Mouse (Mus musculus) myocyte (in vitro differentiated cells): ENCODE data around the gene Hoxc11. TPM values are rescaled to one million over a fixed set of nuclear protein-coding genes. Genes with fewer than 3 reads are reported as not detected.
A peak's percentile ranks its signal among the peaks of the same experiment; 100 is the strongest.

Experiments
- H3K27me3 ChIP-seq: one replicate; pipeline ENCODE4 v1.6.1; 2011; ENCODE audit not compliant: control insufficient read depth, insufficient read depth, insufficient read length
- H3K36me3 ChIP-seq: one replicate; pipeline ENCODE4 v1.6.1; 2011; ENCODE audit not compliant: control insufficient read depth, insufficient read depth
- H3K4me2 ChIP-seq: one replicate; pipeline ENCODE4 v1.6.1; 2011; ENCODE audit warnings: low read depth, control low read depth
- H3K4me3 ChIP-seq: one replicate; pipeline ENCODE4 v1.5.1; 2011; ENCODE audit warnings: mild to moderate bottlenecking, control low read depth, moderate library complexity
- H3K79me2 ChIP-seq: one replicate; pipeline ENCODE4 v1.6.1; 2011; ENCODE audit not compliant: control insufficient read depth, insufficient read depth
- H3ac ChIP-seq: one replicate; pipeline ENCODE4 v1.6.1; 2011; ENCODE audit not compliant: control insufficient read depth, insufficient read length
- CEBPB ChIP-seq: IDR thresholded peaks from 2 replicates; pipeline ENCODE4 v1.6.1; 2011; ENCODE audit warnings: mild to moderate bottlenecking, moderate library complexity; ENCODE audit not compliant: poor library complexity, insufficient read depth, severe bottlenecking
- E2F4 ChIP-seq: IDR thresholded peaks from one replicate; pipeline ENCODE4 v1.6.1; 2011; ENCODE audit warnings: mild to moderate bottlenecking, control low read depth, moderate library complexity; ENCODE audit not compliant: insufficient read depth
- MAX ChIP-seq: IDR thresholded peaks from one replicate; pipeline ENCODE4 v1.6.1; 2011; ENCODE audit warnings: low read depth, mild to moderate bottlenecking, control low read depth
- MYOD1 ChIP-seq, 3 experiments: IDR thresholded peaks; one replicate each; pipeline ENCODE4 v1.6.1; 2011; ENCODE audit warnings: control low read depth in 2 of 3, low read depth in 2 of 3, mild to moderate bottlenecking in 2 of 3, moderate library complexity in 1 of 3; ENCODE audit not compliant: insufficient read length in 2 of 3, control insufficient read depth in 1 of 3
- MYOG ChIP-seq, 3 experiments: IDR thresholded peaks; one replicate each; pipeline ENCODE4 v1.6.1; 2011; ENCODE audit warnings: control low read depth in 2 of 3, low read depth in 2 of 3, mild to moderate bottlenecking in 2 of 3; ENCODE audit not compliant: insufficient read length in 2 of 3, control insufficient read depth in 1 of 3, insufficient read depth in 1 of 3
- POLR2A ChIP-seq: IDR thresholded peaks from one replicate; pipeline ENCODE4 v1.6.1; 2011; ENCODE audit warnings: low read depth, mild to moderate bottlenecking, control low read depth, moderate library complexity; ENCODE audit not compliant: insufficient read length
- POLR2AphosphoS2 ChIP-seq: IDR thresholded peaks from one replicate; pipeline ENCODE4 v1.6.1; 2011; ENCODE audit warnings: low read depth, control low read depth; ENCODE audit not compliant: insufficient read length
- REST ChIP-seq: IDR thresholded peaks from one replicate; pipeline ENCODE4 v1.6.1; 2011; ENCODE audit warnings: mild to moderate bottlenecking, control low read depth, moderate library complexity; ENCODE audit not compliant: insufficient read depth, insufficient read length
- SRF ChIP-seq: IDR thresholded peaks from one replicate; pipeline ENCODE4 v1.6.1; 2011; ENCODE audit warnings: low read depth; ENCODE audit not compliant: control insufficient read depth, insufficient read length
- TCF12 ChIP-seq: IDR thresholded peaks from one replicate; pipeline ENCODE4 v1.6.1; 2011; ENCODE audit warnings: mild to moderate bottlenecking, control low read depth; ENCODE audit not compliant: poor library complexity, insufficient read depth, severe bottlenecking
- TCF3 ChIP-seq: IDR thresholded peaks from one replicate; pipeline ENCODE4 v1.6.1; 2011; ENCODE audit warnings: low read depth, control low read depth; ENCODE audit not compliant: insufficient read length
- USF1 ChIP-seq: IDR thresholded peaks from one replicate; pipeline ENCODE4 v1.6.1; 2011; ENCODE audit warnings: low read depth, mild to moderate bottlenecking, control low read depth, moderate library complexity
- polyA plus RNA-seq: library from polyadenylated mRNA; unstranded; fragments of >200 nt; fragmentation: generic; extraction: Trizol; gene quantifications from one replicate; pipeline ENCODE4 v1.2.1, GENCODE M21; 2012; ENCODE audit warnings: missing spikeins

The Hoxc11 gene
- polyA plus RNA-seq, 1 experiment, result 20.5 TPM

- TF ChIP-seq REST, result no peak
- no peak for TF ChIP-seq TCF12
- no peak for TF ChIP-seq USF1
- no peak for TF ChIP-seq TCF3
- no peak for TF ChIP-seq SRF
- TF ChIP-seq MYOD1 (IDR thresholded peaks at IDR 0.05; ENCODE audit: control insufficient read depth in 1 of 3, insufficient read length in 2 of 3, low read depth in 2 of 3), result no peak
- TF ChIP-seq POLR2AphosphoS2, result no peak
- no peak for TF ChIP-seq MYOG (IDR thresholded peaks at IDR 0.05; ENCODE audit: control insufficient read depth in 1 of 3, insufficient read depth in 1 of 3, insufficient read length in 2 of 3, low read depth in 2 of 3)
- no peak for TF ChIP-seq MAX
- no peak for TF ChIP-seq POLR2A
- TF ChIP-seq CEBPB, result no peak
- no peak for TF ChIP-seq E2F4
- Histone ChIP-seq H3K4me3 (peak overlapping the region; percentile 92), H3ac (peak overlapping the region; percentile 64), H3K4me2 (peak overlapping the region; percentile 95), H3K27me3 (no peaks in the 10 kb centered on the region), H3K36me3 (no peaks in the 10 kb centered on the region), H3K79me2 (peaks cover 99% of the 10 kb centered on the region)
Observed at GRCm38 (mm10) chr15:102977423-102977974, 23.3 kb downstream of the Hoxc11 start.

- Histone ChIP-seq H3K27me3 (no peaks in the 10 kb centered on the region), H3K4me3 (peak overlapping the region; percentile 92), H3K79me2 (peaks cover 99% of the 10 kb centered on the region), H3ac (peak overlapping the region; percentile 64), H3K4me2 (peak overlapping the region; percentile 95), H3K36me3 (no peaks in the 10 kb centered on the region)
- no peak for TF ChIP-seq TCF12
- no peak for TF ChIP-seq MYOG (IDR thresholded peaks at IDR 0.05; ENCODE audit: control insufficient read depth in 1 of 3, insufficient read depth in 1 of 3, insufficient read length in 2 of 3, low read depth in 2 of 3)
- TF ChIP-seq POLR2A, result peak; percentile 39
- TF ChIP-seq REST, result no peak
Observed at GRCm38 (mm10) chr15:102978615-102979515, 24.6 kb downstream of the Hoxc11 start.

GRCm38 (mm10) chr15:102979936-102980335 is 25.7 kb downstream of the Hoxc11 start:
- Histone ChIP-seq H3K79me2 (peaks cover 99% of the 10 kb centered on the region), H3K27me3 (no peaks in the 10 kb centered on the region), H3K4me3 (peak overlapping the region; percentile 92), H3K36me3 (no peaks in the 10 kb centered on the region), H3ac (peak overlapping the region; percentile 59), H3K4me2 (peak overlapping the region; percentile 95)
- no peak for TF ChIP-seq MYOG (IDR thresholded peaks at IDR 0.05; ENCODE audit: control insufficient read depth in 1 of 3, insufficient read depth in 1 of 3, insufficient read length in 2 of 3, low read depth in 2 of 3)
- TF ChIP-seq REST, result no peak
- TF ChIP-seq POLR2A, result no peak
- no peak for TF ChIP-seq E2F4
- TF ChIP-seq SRF, result no peak
- no peak for TF ChIP-seq POLR2AphosphoS2
- TF ChIP-seq TCF12, result no peak
- TF ChIP-seq TCF3, result no peak
- TF ChIP-seq USF1, result no peak
- no peak for TF ChIP-seq MYOD1 (IDR thresholded peaks at IDR 0.05; ENCODE audit: control insufficient read depth in 1 of 3, insufficient read length in 2 of 3, low read depth in 2 of 3)
- no peak for TF ChIP-seq MAX
- no peak for TF ChIP-seq CEBPB

DNA sequence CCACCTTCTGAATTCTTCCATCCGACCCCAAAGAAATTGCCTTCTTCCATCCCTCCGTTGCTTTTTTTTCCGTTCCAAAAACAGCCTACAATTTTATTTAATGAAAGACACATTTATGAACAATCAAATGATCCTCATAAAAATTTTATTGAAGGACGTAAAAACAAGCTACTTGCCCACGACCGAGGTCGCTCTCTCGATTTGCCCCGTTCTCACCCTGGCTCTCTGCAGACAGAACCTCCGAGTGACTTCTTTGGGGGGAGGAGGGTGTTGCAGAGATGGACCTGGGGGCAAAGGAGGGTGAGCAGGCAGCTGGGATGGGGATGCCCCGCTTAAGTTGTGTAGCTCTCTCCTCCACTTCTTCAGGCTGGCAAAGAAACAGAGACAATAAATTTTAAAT is 26.1 kb downstream of the Hoxc11 start:
- Histone ChIP-seq H3ac (peak overlapping the region; percentile 59), H3K27me3 (no peaks in the 10 kb centered on the region), H3K79me2 (peaks cover 99% of the 10 kb centered on the region), H3K36me3 (no peaks in the 10 kb centered on the region), H3K4me3 (peak overlapping the region; percentile 92), H3K4me2 (peak overlapping the region; percentile 95)
- no peak for TF ChIP-seq POLR2AphosphoS2
- TF ChIP-seq SRF, result no peak
- no peak for TF ChIP-seq E2F4
- no peak for TF ChIP-seq USF1
- no peak for TF ChIP-seq TCF12
- no peak for TF ChIP-seq REST
- TF ChIP-seq POLR2A, result no peak

GRCm38 (mm10) chr15:102980912-102981311 is 26.7 kb downstream of the Hoxc11 start:
- Histone ChIP-seq H3K36me3 (no peaks in the 10 kb centered on the region), H3K79me2 (peaks cover 95% of the 10 kb centered on the region), H3K27me3 (no peaks in the 10 kb centered on the region), H3K4me2 (peak overlapping the region; percentile 95), H3ac (peak overlapping the region; percentile 59), H3K4me3 (peak overlapping the region; percentile 92)
- TF ChIP-seq USF1 (no peak), POLR2A (peak; percentile 7)
